Mouse (Mus musculus): ENCODE measurements around the gene Rab14.

GRCm38 (mm10) chr2:35224285-35224684 lies 23.4 kb upstream of the Rab14 start:
- no peak for TF ChIP-seq POLR2A (IDR thresholded peaks at IDR 0.05; ENCODE audit: insufficient read length, low read depth)
- no peak for TF ChIP-seq USF1 (IDR thresholded peaks at IDR 0.05; ENCODE audit: low read depth)
- TF ChIP-seq CEBPB (IDR thresholded peaks at IDR 0.05; ENCODE audit: insufficient read depth, poor library complexity, severe bottlenecking), result no peak
- no peak for TF ChIP-seq MYOD1 (IDR thresholded peaks at IDR 0.05; ENCODE audit: control insufficient read depth in 1 of 3, insufficient read length in 2 of 3, low read depth in 2 of 3)
- no peak for TF ChIP-seq E2F4 (IDR thresholded peaks at IDR 0.05; ENCODE audit: insufficient read depth)
- TF ChIP-seq REST (IDR thresholded peaks at IDR 0.05; ENCODE audit: insufficient read depth, insufficient read length), result no peak
- TF ChIP-seq MYOG (IDR thresholded peaks at IDR 0.05; ENCODE audit: control insufficient read depth in 1 of 3, insufficient read depth in 1 of 3, insufficient read length in 2 of 3, low read depth in 2 of 3), result no peak
- no peak for TF ChIP-seq POLR2AphosphoS2 (IDR thresholded peaks at IDR 0.05; ENCODE audit: insufficient read length, low read depth)
- TF ChIP-seq MAX (IDR thresholded peaks at IDR 0.05; ENCODE audit: low read depth), result no peak
- no peak for TF ChIP-seq SRF (IDR thresholded peaks at IDR 0.05; ENCODE audit: control insufficient read depth, insufficient read length, low read depth)
- no peak for TF ChIP-seq TCF12 (IDR thresholded peaks at IDR 0.05; ENCODE audit: insufficient read depth, poor library complexity, severe bottlenecking)
